Mouse (Mus musculus): ENCODE data around the gene Olfr1256.

DNA sequence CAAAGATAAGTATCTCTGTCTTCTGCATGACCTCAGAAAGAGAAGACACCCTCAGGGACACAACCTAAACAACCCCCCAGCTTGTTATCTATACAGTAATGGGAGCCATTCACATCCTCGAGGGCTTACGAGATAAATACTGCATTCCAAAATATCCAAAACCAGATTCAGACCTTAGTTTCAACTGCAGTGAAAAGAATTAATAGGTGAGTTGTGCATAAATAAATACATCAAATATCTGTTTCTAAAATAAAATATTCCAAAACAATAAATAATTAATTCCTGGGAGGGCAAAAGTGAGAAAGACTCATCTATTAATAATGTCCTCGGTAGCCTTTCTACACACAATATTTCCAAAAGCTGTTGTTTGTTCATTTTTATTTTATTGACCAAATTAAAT lies 29.6 kb downstream of the Olfr1256 start, which contains the start of gene Olfr1255:
- TF ChIP-seq POLR2A (IDR thresholded peaks at IDR 0.05; ENCODE audit: borderline replicate concordance, extremely low read depth, low read depth, low read length): no peak
- TF ChIP-seq CTCF (IDR thresholded peaks at IDR 0.05; ENCODE audit: insufficient read depth, low read length): no peak
